Mouse (Mus musculus) cerebellum, adult 11 months (tissue): ENCODE results near the gene Gm13769.
"Not testable (repeated sequence)": the region's sequence is repeated elsewhere in the genome, so short reads cannot be mapped to it uniquely, and the experiment has no call there.

ENCODE experiments used
- DNase-seq: peaks from one replicate; pipeline ENCODE4 v3.0.0; 2022

Gm13769 gene

DNA sequence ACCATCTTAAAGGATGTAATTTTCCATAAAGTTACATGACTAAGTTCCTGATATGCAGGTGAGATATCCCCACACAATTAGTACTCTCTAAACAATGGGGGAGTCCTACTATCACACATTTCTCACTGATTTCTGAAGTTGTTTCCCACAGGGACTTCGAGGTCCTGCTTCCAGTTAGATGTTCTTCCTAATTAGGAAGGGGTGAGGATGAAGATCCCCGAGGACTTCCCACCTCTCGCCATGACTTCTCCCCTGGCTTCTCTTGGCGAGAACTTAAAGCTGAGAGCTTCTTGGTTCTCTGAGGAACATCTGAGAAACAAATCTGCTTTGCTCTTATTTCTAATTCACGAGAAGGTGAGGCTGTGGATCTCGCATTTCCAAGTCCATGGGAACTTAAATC is at the start of gene Gm13769:
Gene Gm13769 (plus strand): TSS at position 301 of the 400 bp plus-strand sequence.
- DNase-seq = not testable (repeated sequence)

DNA sequence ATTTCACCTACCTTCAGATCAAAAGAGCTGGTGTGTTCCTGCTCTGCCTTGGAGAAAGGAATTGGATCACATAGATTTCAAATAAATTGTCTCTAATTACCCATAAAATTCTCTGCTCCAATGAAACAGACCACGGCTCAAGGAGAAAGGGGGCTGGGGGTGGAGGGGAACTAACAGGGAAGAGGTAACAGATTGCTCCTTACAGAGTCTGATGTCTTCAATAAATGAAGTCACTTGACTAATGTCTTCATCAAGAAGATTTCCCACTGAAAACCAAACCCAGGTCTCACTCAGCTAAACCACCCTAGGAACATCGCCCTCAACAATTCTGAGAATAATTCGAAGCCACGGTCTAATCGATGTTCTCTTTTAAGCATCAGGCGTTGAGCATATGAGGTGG is 29.3 kb upstream of the Gm13769 start, which contains the start of gene Olfr1272:
Gene Olfr1272 (minus strand): TSS at position 101 of the 400 bp plus-strand sequence.
- no peak for DNase-seq

DNA sequence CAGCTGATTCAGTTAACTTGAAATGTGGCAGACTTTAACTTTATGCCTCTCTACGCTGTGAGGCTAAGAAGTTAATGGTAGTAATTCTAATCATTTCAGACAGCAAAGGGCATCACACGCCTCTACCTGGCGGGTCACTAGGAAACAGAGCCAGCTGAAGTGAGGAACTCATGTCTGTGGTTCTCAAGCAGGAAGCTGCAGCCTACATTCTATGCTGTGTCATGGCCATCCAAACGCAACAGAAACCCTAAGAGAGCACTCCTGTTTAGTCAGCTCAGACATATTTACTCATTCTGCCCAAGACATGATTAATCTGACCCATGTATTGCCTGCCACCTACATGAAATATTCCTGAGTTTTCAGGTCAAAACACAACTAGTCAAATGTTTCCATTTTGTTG is 24.7 kb downstream of the Gm13769 start:
- not testable (repeated sequence) for DNase-seq

DNA sequence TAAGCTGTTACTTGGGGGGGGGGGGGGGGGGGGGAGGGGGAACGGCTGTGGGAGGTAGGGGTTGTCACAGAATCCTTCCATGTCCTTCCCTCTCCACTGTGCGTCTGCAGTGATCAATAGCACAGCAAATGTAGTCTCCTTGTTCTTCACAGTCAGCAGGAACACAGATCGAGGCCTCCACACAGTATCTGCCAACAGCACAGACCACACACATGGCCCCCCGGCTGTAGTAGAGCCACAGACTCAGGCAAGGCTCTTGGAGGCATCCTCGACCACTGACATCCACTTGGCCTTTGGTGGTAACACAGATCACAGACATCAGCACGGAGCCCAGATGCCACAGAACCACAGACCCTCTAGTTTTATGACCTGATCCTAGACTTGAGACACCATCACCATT is 29.0 kb downstream of the Gm13769 start:
- DNase-seq = not testable (repeated sequence)

DNA sequence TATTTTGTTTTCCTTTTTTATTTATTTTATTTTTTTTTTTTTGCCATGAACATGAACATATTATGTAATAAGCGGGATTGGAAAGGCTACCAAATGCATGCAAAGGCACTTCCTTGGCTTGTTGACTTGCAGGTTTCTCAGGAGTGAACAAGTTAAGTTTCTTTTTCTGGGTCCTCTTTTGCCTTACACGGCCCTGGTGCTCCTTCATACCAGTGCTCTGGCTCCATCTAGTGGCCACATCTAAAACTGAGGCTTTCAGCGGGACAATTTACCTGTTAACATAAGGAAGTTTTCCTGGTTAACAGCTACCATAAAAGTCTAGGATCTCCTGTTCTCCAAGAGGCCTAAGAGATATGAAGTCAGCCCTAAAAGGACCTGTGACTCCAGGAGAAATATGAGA is 29.5 kb downstream of the Gm13769 start:
- not testable (repeated sequence) for DNase-seq

DNA sequence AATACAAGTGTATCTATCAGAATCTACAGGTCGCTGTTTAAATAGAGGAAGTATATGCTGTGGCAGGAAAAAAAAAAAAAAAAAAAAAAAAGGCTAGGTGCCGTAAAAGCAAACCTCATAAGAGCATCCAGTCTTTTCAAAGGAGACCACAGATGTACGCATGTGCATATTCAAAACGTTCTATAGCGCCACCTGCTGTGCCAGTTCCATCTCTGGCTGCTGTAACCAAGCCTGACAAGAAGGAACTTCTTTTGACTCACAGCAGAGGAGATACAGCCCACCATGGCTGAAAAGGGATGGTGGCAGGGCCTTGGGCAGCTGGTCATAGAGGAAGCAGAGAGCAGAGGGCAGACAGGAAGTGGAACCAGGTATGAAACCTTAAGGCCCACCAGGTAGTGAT is 37.2 kb downstream of the Gm13769 start:
- not testable (repeated sequence) for DNase-seq

DNA sequence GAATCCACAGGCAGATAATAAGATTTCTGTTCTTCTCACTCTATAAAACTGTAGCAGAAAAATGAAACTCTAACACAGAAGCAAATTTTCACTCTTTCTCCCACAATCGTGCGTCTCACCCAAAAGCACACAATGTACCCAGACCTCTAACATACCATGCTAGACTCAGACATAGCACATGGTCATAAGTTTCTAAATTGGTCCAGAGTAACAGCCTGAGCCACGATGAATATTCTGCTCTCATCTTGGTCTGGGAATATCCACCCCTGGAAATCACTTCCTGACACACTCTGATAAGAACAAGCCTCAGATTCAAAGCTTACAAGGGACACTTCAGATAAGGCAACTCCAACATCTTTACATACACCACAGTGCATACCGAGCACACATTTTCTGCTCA is 38.2 kb downstream of the Gm13769 start:
- not testable (repeated sequence) for DNase-seq
